Mouse (Mus musculus): ENCODE results near the gene Cyp27b1.

The Cyp27b1 gene

DNA sequence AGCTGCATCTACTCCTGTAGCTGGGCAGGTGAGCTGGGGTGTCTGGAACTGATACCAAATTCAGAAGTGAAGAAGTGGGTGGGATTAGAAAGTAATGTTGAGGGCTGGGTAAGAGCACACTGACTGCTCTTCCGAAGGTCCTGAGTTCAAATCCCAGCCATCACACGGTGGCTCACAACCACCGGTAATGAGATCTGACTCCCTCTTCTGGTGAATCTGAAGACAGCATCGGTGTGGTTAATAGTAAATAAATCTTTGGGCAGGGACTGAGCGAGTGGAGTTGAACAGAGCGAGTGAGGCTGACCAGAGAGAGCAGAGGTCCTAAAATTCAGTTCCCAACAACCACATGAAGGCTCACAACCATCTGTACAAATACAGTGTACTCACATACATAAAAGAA, 37.6 kb downstream of the Cyp27b1 start:
- DNase-seq (ENCODE audit: low spot score in 2 of 2), result no peak

DNA sequence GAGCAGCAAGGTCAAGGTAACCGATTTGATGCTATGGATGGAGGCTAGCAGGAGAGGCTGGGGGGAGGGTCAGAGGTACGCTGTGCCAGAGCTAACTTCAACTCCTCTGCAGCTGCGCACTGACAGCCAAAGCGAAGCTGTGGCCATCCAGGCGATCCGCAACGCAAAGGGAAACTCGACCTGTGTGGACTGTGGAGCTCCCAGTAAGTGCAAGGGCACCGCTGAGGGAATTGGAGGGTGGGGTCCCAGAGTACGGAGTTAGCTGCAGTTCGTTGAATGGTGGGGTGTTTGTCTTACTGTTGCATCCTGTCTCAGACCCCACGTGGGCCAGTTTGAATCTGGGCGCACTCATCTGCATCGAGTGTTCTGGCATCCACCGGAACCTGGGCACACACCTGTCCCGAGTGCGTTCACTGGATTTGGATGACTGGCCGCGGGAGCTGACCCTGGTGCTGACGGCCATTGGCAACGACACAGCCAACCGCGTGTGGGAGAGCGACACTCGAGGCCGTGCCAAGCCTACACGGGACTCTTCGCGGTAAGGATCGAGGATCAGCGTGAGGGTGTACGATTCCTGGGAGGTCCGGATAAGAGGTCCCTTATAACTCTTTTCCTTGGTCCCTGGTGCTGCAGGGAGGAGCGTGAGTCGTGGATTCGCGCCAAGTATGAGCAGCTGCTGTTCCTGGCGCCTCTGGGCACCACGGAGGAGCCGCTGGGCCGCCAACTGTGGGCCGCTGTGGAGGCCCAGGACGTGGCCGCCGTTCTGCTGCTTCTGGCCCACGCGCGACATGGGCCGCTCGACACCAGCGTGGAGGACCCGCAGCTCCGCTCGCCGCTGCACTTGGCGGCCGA, 42.7 kb downstream of the Cyp27b1 start:
- DNase-seq (ENCODE audit: low spot score in 2 of 2), result no peak

DNA sequence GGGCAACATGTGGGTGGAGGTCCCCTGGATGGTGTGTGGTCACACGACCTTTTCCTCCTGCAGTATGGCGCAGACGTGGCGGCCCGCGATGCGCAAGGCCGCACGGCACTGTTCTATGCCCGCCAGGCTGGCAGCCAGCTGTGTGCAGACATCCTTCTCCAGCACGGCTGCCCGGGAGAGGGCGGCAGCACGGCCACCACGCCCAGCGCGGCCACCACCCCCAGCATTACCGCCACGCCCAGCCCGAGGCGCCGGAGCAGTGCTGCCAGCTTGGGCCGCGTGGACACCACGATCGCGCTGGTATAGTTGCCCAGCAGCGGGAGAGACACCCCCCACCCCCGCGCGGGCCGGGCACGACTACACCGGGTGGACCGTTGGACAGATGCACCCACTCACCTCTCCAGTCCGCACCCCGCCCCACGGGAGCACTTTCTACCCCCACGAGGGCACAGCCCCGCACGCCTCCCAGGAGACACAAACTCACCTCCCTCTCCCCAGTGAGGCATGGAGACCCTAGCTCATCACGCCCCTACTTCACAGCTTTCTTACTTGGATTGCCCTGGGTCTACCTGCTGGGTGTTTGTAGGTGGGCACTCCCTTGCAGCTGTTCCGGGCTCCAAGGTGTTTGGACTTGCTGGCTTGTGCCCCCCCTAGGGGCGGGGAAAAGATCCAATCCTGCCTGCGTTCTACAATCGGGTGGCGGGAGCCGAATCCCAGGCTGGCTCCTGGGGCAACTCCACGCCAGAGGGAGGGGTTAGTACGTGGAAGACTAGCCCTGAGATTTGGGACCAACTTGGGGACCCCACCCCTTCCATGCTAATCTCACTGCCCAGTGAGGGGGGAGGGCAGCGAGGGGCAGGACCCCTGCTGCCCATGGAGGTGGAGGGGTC, 43.7 kb downstream of the Cyp27b1 start:
- no peak for DNase-seq (ENCODE audit: low spot score in 2 of 2)

DNA sequence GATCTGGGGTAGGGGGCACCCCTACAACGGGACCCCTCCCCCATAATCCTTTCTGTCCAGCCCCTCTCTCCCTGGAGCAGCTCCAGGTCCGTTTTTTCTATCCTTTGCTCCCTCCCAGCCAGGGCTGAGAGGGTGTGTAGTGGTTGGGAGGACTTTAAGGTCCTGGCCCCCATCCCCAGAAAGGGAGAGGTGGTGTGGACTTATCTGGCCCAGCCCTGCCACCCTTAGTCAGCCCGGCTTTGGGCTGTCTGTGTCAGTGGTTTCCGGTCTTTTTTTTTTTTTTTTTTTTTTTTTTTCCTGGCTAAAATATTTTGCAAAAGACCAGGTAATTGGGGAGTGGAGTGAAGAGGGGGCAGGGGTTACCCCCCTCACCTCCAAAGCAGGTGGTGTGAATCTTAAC, 44.7 kb downstream of the Cyp27b1 start:
- no peak for DNase-seq (ENCODE audit: low spot score in 2 of 2)

DNA sequence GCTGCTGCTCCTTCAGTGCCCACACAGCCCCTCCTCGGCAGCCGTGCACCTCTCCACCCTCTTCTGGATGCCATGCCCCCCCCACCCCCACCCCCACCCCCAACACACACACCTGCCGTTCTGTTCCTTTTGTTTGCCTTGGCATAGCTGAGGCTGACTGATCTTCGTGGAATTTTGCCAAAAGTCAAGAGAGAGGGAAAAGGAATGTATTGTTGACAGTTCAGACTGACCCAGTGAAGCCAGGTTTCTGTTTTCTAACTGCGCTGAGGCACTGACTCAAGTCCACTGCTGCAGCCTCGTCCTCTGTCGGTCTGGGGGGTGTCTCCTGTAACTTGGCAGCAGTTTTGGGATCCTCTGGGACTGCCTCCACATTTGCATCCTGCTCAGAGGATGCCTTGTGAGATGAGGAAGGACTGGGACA, 46.3 kb downstream of the Cyp27b1 start:
- no peak for DNase-seq (ENCODE audit: low spot score in 2 of 2)

DNA sequence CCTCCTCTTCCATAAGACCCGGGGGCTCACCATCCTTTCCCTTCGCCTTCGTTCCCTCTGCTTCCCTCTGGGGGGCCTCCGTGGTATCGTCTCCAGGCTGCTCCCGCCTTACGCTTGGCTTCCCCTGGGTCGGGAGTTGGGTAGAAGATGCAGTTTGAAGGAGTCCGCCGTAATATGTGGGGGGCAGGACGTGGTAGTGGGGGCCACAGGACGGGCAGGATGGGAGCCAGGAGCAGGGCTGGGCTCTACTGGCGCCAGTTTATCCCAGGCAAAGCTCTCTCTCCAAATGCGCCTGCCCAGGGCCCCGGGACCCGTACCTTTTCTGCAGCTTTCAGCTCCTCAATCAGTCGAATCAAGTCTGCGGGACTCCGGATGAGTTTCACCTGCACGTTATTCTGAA, 50.5 kb downstream of the Cyp27b1 start:
- no peak for DNase-seq (ENCODE audit: low spot score in 2 of 2)

DNA sequence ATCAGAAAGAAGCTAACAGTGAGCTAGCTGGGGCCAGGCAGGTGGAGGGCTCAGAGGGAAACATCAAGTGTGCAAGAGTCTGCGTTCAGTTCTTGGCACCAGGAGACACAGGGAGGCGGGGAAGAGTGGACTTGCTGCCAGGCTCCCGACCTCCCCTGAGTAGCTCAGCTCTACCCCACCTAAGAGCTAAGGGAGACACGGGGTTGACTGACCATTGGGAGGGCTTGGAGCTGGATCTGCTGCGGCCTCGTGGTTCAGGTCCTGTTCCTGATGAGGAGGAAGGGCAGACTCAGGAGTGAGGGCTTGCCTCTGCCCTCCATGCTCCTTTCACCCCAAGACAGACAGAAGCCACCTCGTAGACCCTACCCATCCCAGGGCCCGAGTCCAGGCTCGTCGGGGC, 51.1 kb downstream of the Cyp27b1 start:
- DNase-seq (ENCODE audit: low spot score in 2 of 2), result no peak

DNA sequence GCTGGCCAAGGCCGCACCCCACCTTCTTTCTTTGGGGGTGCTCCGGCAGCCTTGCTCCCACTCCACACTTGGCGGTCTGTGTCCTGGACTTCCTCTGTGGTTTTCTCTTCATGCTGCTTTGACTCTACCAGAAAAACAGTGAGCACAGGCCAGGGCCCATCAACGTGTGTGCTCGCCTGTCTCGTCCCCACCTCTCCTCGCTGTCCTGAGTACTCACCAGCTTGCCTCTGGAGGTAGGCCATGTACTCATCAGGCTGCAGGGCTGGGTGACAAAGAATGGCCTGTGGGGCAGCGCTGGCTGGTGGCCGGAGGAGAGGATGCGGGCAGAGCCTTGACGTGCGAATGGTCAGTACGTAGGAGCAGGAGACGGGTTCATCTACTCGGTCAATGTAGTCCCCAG, 51.8 kb downstream of the Cyp27b1 start:
- DNase-seq (ENCODE audit: low spot score in 2 of 2), result no peak

DNA sequence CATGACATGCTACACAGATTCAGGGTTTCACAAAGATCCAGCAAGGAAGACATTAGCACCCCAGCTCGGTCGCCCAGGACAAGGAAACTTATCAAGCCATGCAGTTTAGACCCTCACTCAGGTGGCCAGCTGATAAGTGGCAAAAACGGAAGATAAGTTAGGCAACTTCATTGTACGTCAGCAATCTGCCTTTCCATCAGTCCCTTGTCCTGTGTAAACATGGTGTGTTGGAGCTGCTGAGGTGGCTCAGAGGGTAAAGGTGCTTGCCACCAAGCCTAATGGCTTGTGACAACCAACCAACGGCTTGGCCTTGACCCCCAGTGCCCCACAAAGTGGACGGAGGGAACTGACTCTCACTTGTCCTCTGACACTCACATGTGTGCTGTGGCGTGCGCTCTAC, 52.4 kb downstream of the Cyp27b1 start:
- DNase-seq (ENCODE audit: low spot score in 2 of 2), result no peak

DNA sequence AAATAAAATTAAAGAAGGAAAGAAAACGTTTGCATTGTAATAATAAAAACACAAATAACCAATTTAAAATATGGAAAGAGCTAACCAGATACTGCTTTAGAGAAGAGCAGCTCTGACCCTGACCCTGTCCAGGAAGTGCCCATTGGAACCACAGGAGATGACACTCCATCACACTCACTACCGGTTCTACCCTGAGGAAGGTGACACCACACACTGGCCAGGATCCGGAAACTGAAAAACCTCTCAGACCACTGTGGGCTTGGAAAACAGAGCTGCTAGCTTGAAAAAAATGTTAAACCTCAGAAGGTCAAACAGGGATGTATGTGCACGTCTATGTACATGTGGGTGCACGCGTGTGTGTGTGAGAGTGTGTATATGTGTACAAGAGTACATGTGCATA, 53.1 kb downstream of the Cyp27b1 start:
- no peak for DNase-seq (ENCODE audit: low spot score in 2 of 2)

All from right cerebral cortex, postnatal 36 days (tissue).